In genomic region chr13:57685201-57685600, GRCm38 (mm10) we compare ENCODE assay signal across 20 mouse cellular contexts.
"Had no signal": no experiment of that assay in that cellular context is flagged by ENCODE, and none has a peak within 500 bp of the region (broad histone marks: within the 10 kb centered on the region; RNA-seq: fewer than 3 reads in every experiment).

No protein-coding gene starts in this region.

- H3K27ac ChIP-seq: intestine, embryonic 15.5 days; kidney, embryonic 15.5 days; limb, embryonic 12.5 days; limb, embryonic 15.5 days; liver, embryonic 14.5 days; macrophage; midbrain, embryonic 12.5 days; midbrain, embryonic 15.5 days; neural tube, embryonic 12.5 days; neural tube, embryonic 15.5 days had no signal

- DNase-seq: kidney, adult 11 months; kidney, adult 8-10 months; kidney, postnatal 10 days; kidney, postnatal 36 days; liver, postnatal 0 days; lung, embryonic 14.5 days; thymus, adult 2 months; thymus, postnatal 14 days; thymus, postnatal 4 days had no signal

- ATAC-seq: intestine, embryonic 15.5 days; liver, postnatal 0 days; lung, postnatal 0 days; midbrain, embryonic 15.5 days had no signal

- H3K4me3 ChIP-seq: intestine, embryonic 15.5 days; kidney, embryonic 15.5 days; limb, embryonic 12.5 days; limb, embryonic 15.5 days; midbrain, embryonic 12.5 days; midbrain, embryonic 15.5 days; neural tube, embryonic 12.5 days; neural tube, embryonic 15.5 days had no signal
